Mouse (Mus musculus) lung, postnatal 0 days (tissue): ENCODE results near the gene Fbxo6.

Source experiments
- CTCF ChIP-seq: IDR thresholded peaks from 2 replicates; pipeline ENCODE4 v1.5.1; 2016; ENCODE audit warnings: antibody characterized with exemption, mild to moderate bottlenecking
- EP300 ChIP-seq: IDR thresholded peaks from 2 replicates; pipeline ENCODE4 v1.6.1; 2016; ENCODE audit warnings: antibody characterized with exemption, mild to moderate bottlenecking, control low read depth

DNA sequence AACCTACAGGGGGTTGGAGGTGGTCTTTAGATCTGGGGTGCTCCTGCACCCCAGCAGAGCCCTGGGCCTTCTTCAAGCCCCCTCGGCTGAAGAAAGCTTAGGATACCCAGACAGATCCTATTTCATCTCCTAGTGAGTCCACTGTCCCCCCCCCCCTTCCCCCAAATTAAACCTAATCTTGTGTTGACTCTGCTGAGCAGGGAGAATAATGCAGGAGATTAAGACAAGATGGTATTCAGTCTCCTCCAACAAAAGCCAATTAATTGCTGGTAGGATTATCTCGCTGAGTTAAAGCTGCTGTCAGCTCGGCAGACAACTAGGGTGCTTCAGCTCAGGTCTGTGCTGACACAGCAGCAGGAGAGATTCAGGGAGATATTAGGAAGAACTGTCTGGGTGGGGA lies 19.3 kb upstream of the Fbxo6 start:
- no peak for TF ChIP-seq CTCF
- TF ChIP-seq EP300 = no peak
